Mouse (Mus musculus) G1E (cell line): Measurements from ENCODE around the gene Pald1.

ENCODE experiments used
- CTCF ChIP-seq: IDR thresholded peaks from 2 replicates; pipeline ENCODE4 v1.5.1; 2012; ENCODE audit warnings: low read depth, low read length, inconsistent platforms, mixed read lengths
- GATA1 ChIP-seq: IDR thresholded peaks from 2 replicates; pipeline ENCODE4 v1.6.1; 2012; ENCODE audit warnings: borderline replicate concordance, low read length, inconsistent platforms, mixed read lengths
- GATA2 ChIP-seq: IDR thresholded peaks from 2 replicates; pipeline ENCODE4 v1.6.1; 2012; ENCODE audit warnings: low read depth, low read length, inconsistent platforms, borderline replicate concordance
- POLR2AphosphoS5 ChIP-seq: IDR thresholded peaks from 2 replicates; pipeline ENCODE4 v1.6.1; 2012; ENCODE audit warnings: low read depth, low read length, inconsistent platforms; ENCODE audit not compliant: insufficient replicate concordance
- TAL1 ChIP-seq: conservative IDR thresholded peaks from 2 replicates; pipeline ENCODE4 v1.6.1; 2012; ENCODE audit warnings: low read depth, low read length, inconsistent platforms, mixed read lengths

GRCm38 (mm10) chr10:61424500-61424899, 41.2 kb upstream of the Pald1 start:
- no peak for TF ChIP-seq CTCF
- TF ChIP-seq GATA1: no peak
- TF ChIP-seq TAL1: no peak
- no peak for TF ChIP-seq POLR2AphosphoS5
- no peak for TF ChIP-seq GATA2
